13 mouse cellular contexts compared by ENCODE assay signal in the genomic region with DNA sequence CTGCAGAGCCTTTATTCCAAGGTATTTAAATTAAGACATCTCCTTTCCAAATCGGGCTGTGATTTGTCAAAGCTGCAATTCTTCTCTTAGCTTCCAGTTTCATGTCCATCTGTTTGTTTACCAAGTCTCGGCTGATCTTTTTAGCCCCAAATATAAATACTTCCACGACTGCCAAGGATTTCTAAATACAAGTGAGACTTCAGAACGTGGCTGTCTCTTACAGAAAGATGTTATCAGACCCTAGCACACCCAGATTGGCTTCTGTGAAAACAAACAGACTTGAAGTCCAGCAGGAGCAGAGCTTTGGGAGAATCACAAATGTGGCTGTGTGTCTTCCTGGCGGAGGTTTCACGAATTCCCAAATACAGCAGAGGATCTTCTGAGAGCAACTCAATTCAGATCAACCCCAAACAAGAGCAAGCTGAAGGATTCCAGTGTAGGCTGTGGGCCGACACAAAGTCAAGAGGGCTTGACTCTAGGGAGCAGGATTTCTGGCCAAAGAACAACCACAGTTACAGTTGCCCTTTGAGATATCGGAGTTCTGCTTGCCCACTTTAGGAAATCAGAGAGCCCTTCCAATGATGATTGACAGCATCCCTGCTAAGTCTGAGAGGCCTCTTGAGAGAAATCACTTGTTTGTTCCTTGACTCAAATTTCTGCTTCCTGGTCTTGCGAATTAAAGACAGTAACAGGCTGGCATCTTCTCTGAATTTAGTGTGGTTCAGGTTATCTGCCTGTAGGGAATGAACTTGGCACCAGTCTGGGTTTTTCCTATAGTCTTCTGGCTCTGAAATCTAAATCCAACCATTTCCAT. TPM values are rescaled to one million over a fixed set of nuclear protein-coding genes. Genes with fewer than 3 reads are reported as not detected.
A peak's percentile ranks its signal among the peaks of the same experiment; 100 is the strongest.
DNase-seq lines count a peak whose midpoint lies in the region; ATAC-seq and TF ChIP-seq lines count a peak whose summit lies in the region.
"Had no signal": no experiment of that assay in that cellular context is flagged by ENCODE, and none has a peak within 500 bp of the region (broad histone marks: within the 10 kb centered on the region; RNA-seq: fewer than 3 reads in every experiment).

No protein-coding gene starts in this region.

- peaks cover 4% of the 10 kb centered on the region; the same call in 1 of the 2 replicates for H3K9me3 ChIP-seq in heart, embryonic 14.5 days (ENCODE audit: control insufficient read depth, low read length)
- H3K9me3 ChIP-seq in lung, postnatal 0 days (ENCODE audit: low read length) = no peaks in the 10 kb centered on the region; the same call in 1 of the 2 replicates
- no peaks in the 10 kb centered on the region for H3K9me3 ChIP-seq in heart, embryonic 15.5 days (replicated peaks)

- WGBS in heart, embryonic 14.5 days = 19% methylated on average over 9 of the region's 9 CpGs
- 10% methylated on average over 9 of the region's 9 CpGs for WGBS in lung, postnatal 0 days
- 26% methylated on average over 9 of the region's 9 CpGs for whole genome bisulfite sequencing in heart, embryonic 15.5 days

- no peak for ATAC-seq in heart, embryonic 14.5 days (ENCODE audit: insufficient number of reproducible peaks, insufficient read depth, low FRiP score, low read depth)
- ATAC-seq in lung, postnatal 0 days = peak; percentile 24
- ATAC-seq in heart, embryonic 15.5 days (replicated peaks; ENCODE audit: insufficient number of reproducible peaks, insufficient read depth, low FRiP score, low read depth) = no peak
- ATAC-seq: activated CD4-positive, CD25-positive, alpha-beta regulatory T cell, adult 4 months had no signal

- no peaks in the 10 kb centered on the region for H3K27me3 ChIP-seq in heart, embryonic 14.5 days (ENCODE audit: control insufficient read depth, insufficient read depth, low read length)
- H3K27me3 ChIP-seq in lung, postnatal 0 days (replicated peaks; ENCODE audit: insufficient read depth, low read length) = no peaks in the 10 kb centered on the region
- H3K27me3 ChIP-seq in heart, embryonic 15.5 days = no peaks in the 10 kb centered on the region
- H3K27me3 ChIP-seq: hindbrain, embryonic 13.5 days had no signal

- no peaks in the 10 kb centered on the region for H3K36me3 ChIP-seq in heart, embryonic 14.5 days (ENCODE audit: control insufficient read depth, insufficient read depth, low read length)
- no peaks in the 10 kb centered on the region for H3K36me3 ChIP-seq in lung, postnatal 0 days (ENCODE audit: insufficient read depth, low read length)
- H3K36me3 ChIP-seq in heart, embryonic 15.5 days = no peaks in the 10 kb centered on the region
- H3K36me3 ChIP-seq: hindbrain, embryonic 13.5 days had no signal

- H3K9ac ChIP-seq in heart, embryonic 14.5 days (ENCODE audit: low read length) = peak overlapping the region; percentile 1; the same call in 1 of the 2 replicates
- H3K9ac ChIP-seq in lung, postnatal 0 days (replicated peaks; ENCODE audit: low read depth) = no peak overlapping the region
- no peak overlapping the region for H3K9ac ChIP-seq in heart, embryonic 15.5 days
- H3K9ac ChIP-seq: hindbrain, embryonic 13.5 days had no signal

- H3K4me2 ChIP-seq in heart, embryonic 14.5 days (ENCODE audit: low read length) = peak overlapping the region; percentile 2; the same call in 1 of the 2 replicates
- H3K4me2 ChIP-seq in lung, postnatal 0 days (replicated peaks; ENCODE audit: low read depth, low read length) = no peak overlapping the region
- no peak overlapping the region for H3K4me2 ChIP-seq in heart, embryonic 15.5 days
- H3K4me2 ChIP-seq: hindbrain, embryonic 13.5 days had no signal

- DNase-seq in heart, adult 18-20 months = no peak
- peak; percentile 91 for DNase-seq in lung, postnatal 0 days (ENCODE audit: low spot score)
- no peak for DNase-seq in lung, postnatal 25 days (ENCODE audit: low spot score)
- no peak for DNase-seq in retina, postnatal 1 day
- DNase-seq in thymus, postnatal 4 days = no peak
- DNase-seq: kidney, postnatal 4 days; left cerebral cortex, postnatal 4 days had no signal

- H3K4me1 ChIP-seq in heart, embryonic 14.5 days (ENCODE audit: control insufficient read depth in 2 of 2, insufficient read depth in 2 of 2, low read length in 2 of 2) = peaks cover 37 to 51% of the 10 kb centered on the region in 2 experiments
- H3K4me1 ChIP-seq in lung, postnatal 0 days (ENCODE audit: insufficient read depth, low read depth, low read length) = peaks cover 18% of the 10 kb centered on the region; the same call in 1 of the 2 replicates
- H3K4me1 ChIP-seq in heart, embryonic 15.5 days (replicated peaks) = peaks cover 51% of the 10 kb centered on the region

- peak; percentile 75; the same call in 1 of the 2 replicates for TF ChIP-seq EP300 in lung, postnatal 0 days (IDR thresholded peaks at IDR 0.05)

- TF ChIP-seq CTCF in lung, postnatal 0 days (IDR thresholded peaks at IDR 0.05) = no peak

- H3K27ac ChIP-seq in heart, embryonic 14.5 days (replicated peaks in 1 of 2; ENCODE audit: control insufficient read depth in 1 of 2, insufficient read depth in 1 of 2, low read depth in 2 of 2, low read length in 2 of 2) = peak overlapping the region; percentile 61 to 67
- peak overlapping the region; percentile 66 for H3K27ac ChIP-seq in lung, postnatal 0 days (ENCODE audit: low read length)
- peak overlapping the region; percentile 48 for H3K27ac ChIP-seq in heart, embryonic 15.5 days
- H3K27ac ChIP-seq: hindbrain, embryonic 13.5 days had no signal

- no peak overlapping the region for H3K4me3 ChIP-seq in heart, embryonic 14.5 days (ENCODE audit: control insufficient read depth in 1 of 2, insufficient read depth in 1 of 2, low read depth in 1 of 2, low read length in 2 of 2)
- H3K4me3 ChIP-seq in lung, postnatal 0 days (ENCODE audit: low read depth, low read length) = no peak overlapping the region
- H3K4me3 ChIP-seq in heart, embryonic 15.5 days = no peak overlapping the region
- H3K4me3 ChIP-seq: hindbrain, embryonic 13.5 days had no signal

RNA-seq across cellular contexts. Expression of a gene that starts 34.4 kb away (rescaled TPM):
- polyA plus RNA-seq in heart, embryonic 14.5 days (2014; fragmentation: Nextera tagmentation; extraction: Ambion mirVana) = 106 and 113 TPM in 2 replicates
- 100 to 1,000 TPM; 159 to 201 TPM for total RNA-seq in heart, adult 18-20 months (2021)
- 39.4 and 51.4 TPM in 2 replicates for polyA plus RNA-seq in lung, postnatal 0 days (2015; fragmentation: Nextera tagmentation; extraction: Ambion mirVana)
- polyA plus RNA-seq in heart, embryonic 15.5 days (2015; fragmentation: Nextera tagmentation; extraction: Ambion mirVana) = 82.2 and 93.0 TPM in 2 replicates
- total RNA-seq: common myeloid progenitor, adult 5-6 weeks; megakaryocyte-erythroid progenitor cell, adult 5-6 weeks had no signal
- polyA plus RNA-seq: activated CD4-positive, CD25-positive, alpha-beta regulatory T cell, adult 4 months had no signal
